Mouse (Mus musculus): ENCODE results near the gene Hgd. TPM values are rescaled to one million over a fixed set of nuclear protein-coding genes. Genes with fewer than 3 reads are reported as not detected.

Hgd gene
- polyA plus RNA-seq, 2 experiments, result 0.20 TPM; not detected in 1

- no peak overlapping the region for H3K4me3 ChIP-seq (replicated peaks; ENCODE audit: low read length)
- no peaks in the 10 kb centered on the region for H3K9me3 ChIP-seq (ENCODE audit: control insufficient read depth, low read length)
- no peak overlapping the region for H3K27ac ChIP-seq (replicated peaks; ENCODE audit: low read depth, low read length)
- no peak for TF ChIP-seq POLR2A (IDR thresholded peaks at IDR 0.05; ENCODE audit: borderline replicate concordance, extremely low read depth, insufficient read depth, insufficient read length)
- no peaks in the 10 kb centered on the region for H3K4me1 ChIP-seq (ENCODE audit: control insufficient read depth, insufficient read depth, low read length)
- no peak for ATAC-seq (ENCODE audit: low FRiP score, low read depth)
- H3K4me2 ChIP-seq (replicated peaks; ENCODE audit: low read depth, low read length, severe bottlenecking), result no peak overlapping the region
- no peak for DNase-seq (ENCODE audit: low spot score)
- 89% methylated on average over 3 of the region's 3 CpGs for WGBS
- H3K27me3 ChIP-seq (ENCODE audit: control insufficient read depth, insufficient read depth, low read length), result no peaks in the 10 kb centered on the region
- peaks cover 8% of the 10 kb centered on the region; the same call in 1 of the 2 replicates for H3K36me3 ChIP-seq (ENCODE audit: control insufficient read depth, insufficient read depth, low read length)
- no peak overlapping the region for H3K9ac ChIP-seq (ENCODE audit: low read depth, low read length, severe bottlenecking)
Measured at GRCm38 (mm10) chr16:37552824-37553223, 27.1 kb upstream of the Hgd start.

- H3K36me3 ChIP-seq (ENCODE audit: control insufficient read depth, insufficient read depth, low read length), result peaks cover 13% of the 10 kb centered on the region
Measured at GRCm38 (mm10) chr16:37562414-37562813, 17.5 kb upstream of the Hgd start.

GRCm38 (mm10) chr16:37562961-37563360 is 17.0 kb upstream of the Hgd start:
- Histone ChIP-seq H3K36me3 (ENCODE audit: control insufficient read depth, insufficient read depth, low read length) (peaks cover 8% of the 10 kb centered on the region), H3K27me3 (ENCODE audit: control insufficient read depth, insufficient read depth, low read length) (no peaks in the 10 kb centered on the region), H3K9me3 (ENCODE audit: control insufficient read depth, low read length) (no peaks in the 10 kb centered on the region), H3K27ac (replicated peaks; ENCODE audit: low read depth, low read length) (no peak overlapping the region), H3K4me2 (replicated peaks; ENCODE audit: low read depth, low read length, severe bottlenecking) (no peak overlapping the region), H3K4me1 (ENCODE audit: control insufficient read depth, insufficient read depth, low read length) (no peaks in the 10 kb centered on the region), H3K9ac (ENCODE audit: low read depth, low read length, severe bottlenecking) (no peak overlapping the region), H3K4me3 (replicated peaks; ENCODE audit: low read length) (no peak overlapping the region)
- no peak for TF ChIP-seq POLR2A (IDR thresholded peaks at IDR 0.05; ENCODE audit: borderline replicate concordance, extremely low read depth, insufficient read depth, insufficient read length)
- WGBS, result 87% methylated on average over 5 of the region's 5 CpGs
- DNase-seq (ENCODE audit: low spot score) (no peak), ATAC-seq (ENCODE audit: low FRiP score, low read depth) (no peak)

More at GRCm38 (mm10) chr16:37562414-37562813, 17.5 kb upstream of the Hgd start:
- no peak for TF ChIP-seq POLR2A (IDR thresholded peaks at IDR 0.05; ENCODE audit: borderline replicate concordance, extremely low read depth, insufficient read depth, insufficient read length)
- DNase-seq (ENCODE audit: low spot score) (no peak), ATAC-seq (ENCODE audit: low FRiP score, low read depth) (no peak)
- H3K9ac ChIP-seq (ENCODE audit: low read depth, low read length, severe bottlenecking), result no peak overlapping the region
- no peak overlapping the region for H3K4me2 ChIP-seq (replicated peaks; ENCODE audit: low read depth, low read length, severe bottlenecking)
- H3K27ac ChIP-seq (replicated peaks; ENCODE audit: low read depth, low read length), result no peak overlapping the region
- H3K4me3 ChIP-seq (replicated peaks; ENCODE audit: low read length), result no peak overlapping the region
- H3K9me3 ChIP-seq (ENCODE audit: control insufficient read depth, low read length), result no peaks in the 10 kb centered on the region
- no peaks in the 10 kb centered on the region for H3K4me1 ChIP-seq (ENCODE audit: control insufficient read depth, insufficient read depth, low read length)
- WGBS, result 78% methylated on average over 6 of the region's 6 CpGs
- H3K27me3 ChIP-seq (ENCODE audit: control insufficient read depth, insufficient read depth, low read length), result no peaks in the 10 kb centered on the region

GRCm38 (mm10) chr16:37565117-37565516 is 14.8 kb upstream of the Hgd start:
- Histone ChIP-seq H3K36me3 (ENCODE audit: control insufficient read depth, insufficient read depth, low read length) (peaks cover 3% of the 10 kb centered on the region; the same call in 1 of the 2 replicates), H3K9ac (ENCODE audit: low read depth, low read length, severe bottlenecking) (no peak overlapping the region), H3K4me1 (ENCODE audit: control insufficient read depth, insufficient read depth, low read length) (no peaks in the 10 kb centered on the region), H3K4me3 (replicated peaks; ENCODE audit: low read length) (no peak overlapping the region), H3K9me3 (ENCODE audit: control insufficient read depth, low read length) (no peaks in the 10 kb centered on the region), H3K27me3 (ENCODE audit: control insufficient read depth, insufficient read depth, low read length) (no peaks in the 10 kb centered on the region), H3K4me2 (replicated peaks; ENCODE audit: low read depth, low read length, severe bottlenecking) (no peak overlapping the region), H3K27ac (replicated peaks; ENCODE audit: low read depth, low read length) (no peak overlapping the region)
- no peak for TF ChIP-seq POLR2A (IDR thresholded peaks at IDR 0.05; ENCODE audit: borderline replicate concordance, extremely low read depth, insufficient read depth, insufficient read length)
- no peak for ATAC-seq (ENCODE audit: low FRiP score, low read depth)
- WGBS, result 89% methylated on average over 1 of the region's 1 CpGs
- no peak for DNase-seq (ENCODE audit: low spot score)

- H3K9me3 ChIP-seq (ENCODE audit: control insufficient read depth, low read length), result no peaks in the 10 kb centered on the region
- no peak overlapping the region for H3K9ac ChIP-seq (ENCODE audit: low read depth, low read length, severe bottlenecking)
- no peak overlapping the region for H3K4me2 ChIP-seq (replicated peaks; ENCODE audit: low read depth, low read length, severe bottlenecking)
- no peaks in the 10 kb centered on the region for H3K27me3 ChIP-seq (ENCODE audit: control insufficient read depth, insufficient read depth, low read length)
- H3K27ac ChIP-seq (replicated peaks; ENCODE audit: low read depth, low read length), result no peak overlapping the region
- H3K36me3 ChIP-seq (ENCODE audit: control insufficient read depth, insufficient read depth, low read length), result peaks cover 3% of the 10 kb centered on the region; the same call in 1 of the 2 replicates
- no peaks in the 10 kb centered on the region; the same call in 1 of the 2 replicates for H3K4me1 ChIP-seq (ENCODE audit: control insufficient read depth, insufficient read depth, low read length)
- H3K4me3 ChIP-seq (replicated peaks; ENCODE audit: low read length), result no peak overlapping the region
- ATAC-seq (ENCODE audit: low FRiP score, low read depth), result no peak
- 71% methylated on average over 6 of the region's 6 CpGs for WGBS
- DNase-seq (ENCODE audit: low spot score), result no peak
- no peak for TF ChIP-seq POLR2A (IDR thresholded peaks at IDR 0.05; ENCODE audit: borderline replicate concordance, extremely low read depth, insufficient read depth, insufficient read length)
Measured at GRCm38 (mm10) chr16:37566107-37566506, 13.8 kb upstream of the Hgd start.

All from limb, embryonic 14.5 days (tissue).